ENCODE assay signal across 14 mouse cellular contexts in the genomic region with DNA sequence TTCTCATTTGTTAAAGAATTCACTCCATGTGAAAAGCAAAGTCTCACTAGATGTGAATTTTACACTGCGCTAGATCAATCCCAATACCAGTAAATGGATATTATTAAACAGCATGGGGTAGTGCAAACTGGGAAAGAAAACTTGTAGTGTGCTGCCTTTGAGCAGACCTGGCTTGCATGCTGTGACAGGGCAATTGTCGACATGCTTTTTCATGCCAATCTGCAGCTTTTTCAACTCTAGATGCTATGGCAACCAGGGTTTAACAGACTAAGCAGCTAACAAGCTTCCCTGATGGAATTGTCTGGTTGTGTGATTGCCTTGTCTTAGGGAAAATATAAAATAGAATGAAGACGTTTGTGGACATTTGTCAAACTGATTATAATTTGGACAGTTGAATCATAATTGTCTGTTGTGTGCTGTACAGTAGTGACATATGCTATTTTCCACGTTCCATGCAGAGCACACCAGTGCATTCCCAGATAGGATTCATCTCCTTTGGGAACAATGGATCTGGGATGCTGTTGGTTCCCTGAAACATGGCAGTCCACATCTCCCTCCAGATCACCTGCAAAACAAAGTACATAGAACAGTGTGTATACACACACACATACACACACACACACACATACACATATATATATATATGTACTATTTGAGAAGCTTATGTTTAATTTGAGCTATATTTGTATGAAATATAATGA.
DNase-seq lines count a peak whose midpoint lies in the region; ATAC-seq and TF ChIP-seq lines count a peak whose summit lies in the region.
"Had no signal": no experiment of that assay in that cellular context is flagged by ENCODE, and none has a peak within 500 bp of the region (broad histone marks: within the 10 kb centered on the region; RNA-seq: fewer than 3 reads in every experiment).

No protein-coding gene starts in this region.

- H3K4me2 ChIP-seq in neural tube, embryonic 11.5 days (ENCODE audit: low read depth), result no peak overlapping the region
- no peak overlapping the region for H3K4me2 ChIP-seq in neural tube, embryonic 15.5 days
- 0 out of 2 replicates have a peak overlapping the region, but pooled peaks have one; percentile 4 for H3K4me2 ChIP-seq in forebrain, embryonic 13.5 days
- no peak overlapping the region for H3K4me2 ChIP-seq in hindbrain, embryonic 15.5 days
- no peak overlapping the region for H3K4me2 ChIP-seq in midbrain, postnatal 0 days (ENCODE audit: low read depth, low read length, poor library complexity, severe bottlenecking)
- H3K4me2 ChIP-seq: limb, embryonic 15.5 days; stomach, embryonic 15.5 days had no signal

- no peak overlapping the region for H3K9ac ChIP-seq in neural tube, embryonic 11.5 days (ENCODE audit: low read length)
- no peak overlapping the region for H3K9ac ChIP-seq in neural tube, embryonic 15.5 days (replicated peaks)
- H3K9ac ChIP-seq in forebrain, embryonic 13.5 days, result no peak overlapping the region
- H3K9ac ChIP-seq in hindbrain, embryonic 15.5 days, result no peak overlapping the region
- H3K9ac ChIP-seq in midbrain, postnatal 0 days (replicated peaks; ENCODE audit: low read length, poor library complexity, severe bottlenecking), result no peak overlapping the region
- H3K9ac ChIP-seq: limb, embryonic 15.5 days; stomach, embryonic 15.5 days had no signal

- no peaks in the 10 kb centered on the region for H3K9me3 ChIP-seq in neural tube, embryonic 11.5 days (ENCODE audit: control insufficient read depth, low read length)
- H3K9me3 ChIP-seq in neural tube, embryonic 15.5 days (replicated peaks), result no peaks in the 10 kb centered on the region
- no peaks in the 10 kb centered on the region for H3K9me3 ChIP-seq in forebrain, embryonic 13.5 days (replicated peaks)
- no peaks in the 10 kb centered on the region for H3K9me3 ChIP-seq in hindbrain, embryonic 15.5 days
- H3K9me3 ChIP-seq in midbrain, postnatal 0 days (ENCODE audit: low read length), result no peaks in the 10 kb centered on the region
- H3K9me3 ChIP-seq: heart, embryonic 10.5 days; limb, embryonic 15.5 days; stomach, embryonic 15.5 days had no signal

- no peaks in the 10 kb centered on the region for H3K4me1 ChIP-seq in neural tube, embryonic 11.5 days (ENCODE audit: control insufficient read depth, insufficient read depth, low read length)
- no peaks in the 10 kb centered on the region for H3K4me1 ChIP-seq in neural tube, embryonic 15.5 days
- peaks cover 29% of the 10 kb centered on the region for H3K4me1 ChIP-seq in forebrain, embryonic 13.5 days
- H3K4me1 ChIP-seq in hindbrain, embryonic 15.5 days (replicated peaks), result peaks cover 6% of the 10 kb centered on the region; the same call in 1 of the 2 replicates
- H3K4me1 ChIP-seq in midbrain, postnatal 0 days (ENCODE audit: insufficient read depth, low read length), result no peaks in the 10 kb centered on the region
- H3K4me1 ChIP-seq: heart, embryonic 10.5 days; limb, embryonic 15.5 days; stomach, embryonic 15.5 days had no signal

- no peak for TF ChIP-seq CTCF in midbrain, postnatal 0 days (IDR thresholded peaks at IDR 0.05)

- H3K27me3 ChIP-seq in neural tube, embryonic 11.5 days (ENCODE audit: control insufficient read depth, insufficient read depth, low read length), result no peaks in the 10 kb centered on the region
- H3K27me3 ChIP-seq in neural tube, embryonic 15.5 days (replicated peaks), result no peaks in the 10 kb centered on the region
- no peaks in the 10 kb centered on the region for H3K27me3 ChIP-seq in forebrain, embryonic 13.5 days
- H3K27me3 ChIP-seq in hindbrain, embryonic 15.5 days, result no peaks in the 10 kb centered on the region
- H3K27me3 ChIP-seq in midbrain, postnatal 0 days (ENCODE audit: insufficient read depth, low read length), result no peaks in the 10 kb centered on the region
- H3K27me3 ChIP-seq: limb, embryonic 15.5 days; stomach, embryonic 15.5 days had no signal

- no peak overlapping the region for H3K4me3 ChIP-seq in neural tube, embryonic 11.5 days (ENCODE audit: low read depth, low read length)
- no peak overlapping the region for H3K4me3 ChIP-seq in neural tube, embryonic 15.5 days (replicated peaks)
- H3K4me3 ChIP-seq in forebrain, embryonic 13.5 days, result no peak overlapping the region
- no peak overlapping the region for H3K4me3 ChIP-seq in hindbrain, embryonic 15.5 days
- H3K4me3 ChIP-seq in midbrain, postnatal 0 days (ENCODE audit: low read depth, low read length), result no peak overlapping the region
- H3K4me3 ChIP-seq: heart, embryonic 10.5 days; limb, embryonic 15.5 days; stomach, embryonic 15.5 days had no signal

- peak; percentile 27; the same call in 1 of the 2 replicates for ATAC-seq in neural tube, embryonic 11.5 days (ENCODE audit: insufficient read depth, low FRiP score, low TSS enrichment)
- ATAC-seq in neural tube, embryonic 15.5 days (ENCODE audit: low FRiP score), result no peak
- ATAC-seq in forebrain, embryonic 13.5 days, result peak; percentile 83
- ATAC-seq in hindbrain, embryonic 15.5 days (ENCODE audit: low FRiP score, low read depth), result peak; percentile 81
- ATAC-seq in midbrain, postnatal 0 days (ENCODE audit: low FRiP score), result peak; percentile 84

- no peak for DNase-seq in neural tube, embryonic 11.5 days (ENCODE audit: low spot score)
- peak; percentile 66 for DNase-seq in midbrain, postnatal 0 days (ENCODE audit: low spot score)
- no peak for DNase-seq in thymus, adult 18-20 months
- no peak for DNase-seq in lung, postnatal 36 days
- no peak for DNase-seq in thymus, postnatal 10 days (ENCODE audit: low spot score in 2 of 2)
- DNase-seq: cerebellum, adult 9-11 months; heart, postnatal 4 days; lung, adult 2 months had no signal

- H3K27ac ChIP-seq in neural tube, embryonic 11.5 days (ENCODE audit: low read depth, low read length), result no peak overlapping the region
- no peak overlapping the region for H3K27ac ChIP-seq in neural tube, embryonic 15.5 days (replicated peaks)
- H3K27ac ChIP-seq in forebrain, embryonic 13.5 days, result peak overlapping the region; percentile 68
- H3K27ac ChIP-seq in hindbrain, embryonic 15.5 days (replicated peaks), result no peak overlapping the region
- H3K27ac ChIP-seq in midbrain, postnatal 0 days (ENCODE audit: low read depth, low read length), result no peak overlapping the region
- H3K27ac ChIP-seq: heart, embryonic 10.5 days; limb, embryonic 15.5 days; stomach, embryonic 15.5 days had no signal

- 50% methylated on average over 4 of the region's 4 CpGs for WGBS in neural tube, embryonic 11.5 days
- WGBS in neural tube, embryonic 15.5 days, result 31% methylated on average over 4 of the region's 4 CpGs
- 4% methylated on average over 4 of the region's 4 CpGs for WGBS in forebrain, embryonic 13.5 days
- 22% methylated on average over 4 of the region's 4 CpGs for WGBS in hindbrain, embryonic 15.5 days
- WGBS in midbrain, postnatal 0 days, result 16% methylated on average over 4 of the region's 4 CpGs

- no peaks in the 10 kb centered on the region for H3K36me3 ChIP-seq in neural tube, embryonic 11.5 days (ENCODE audit: control insufficient read depth, insufficient read depth, low read length)
- H3K36me3 ChIP-seq in neural tube, embryonic 15.5 days, result no peaks in the 10 kb centered on the region
- H3K36me3 ChIP-seq in forebrain, embryonic 13.5 days (ENCODE audit: poor library complexity, severe bottlenecking), result no peaks in the 10 kb centered on the region
- H3K36me3 ChIP-seq in hindbrain, embryonic 15.5 days, result no peaks in the 10 kb centered on the region
- no peaks in the 10 kb centered on the region for H3K36me3 ChIP-seq in midbrain, postnatal 0 days (ENCODE audit: insufficient read depth, low read length)
- H3K36me3 ChIP-seq: heart, embryonic 10.5 days; limb, embryonic 15.5 days; stomach, embryonic 15.5 days had no signal
